Mouse (Mus musculus): ENCODE measurements around the gene Mstn. TPM values are rescaled to one million over a fixed set of nuclear protein-coding genes. Genes with fewer than 3 reads are reported as not detected.

The Mstn gene
- total RNA-seq (2014; fragmentation: Nextera tagmentation), result not detected in 2 replicates
- not detected in 2 replicates for total RNA-seq (2017)

DNA sequence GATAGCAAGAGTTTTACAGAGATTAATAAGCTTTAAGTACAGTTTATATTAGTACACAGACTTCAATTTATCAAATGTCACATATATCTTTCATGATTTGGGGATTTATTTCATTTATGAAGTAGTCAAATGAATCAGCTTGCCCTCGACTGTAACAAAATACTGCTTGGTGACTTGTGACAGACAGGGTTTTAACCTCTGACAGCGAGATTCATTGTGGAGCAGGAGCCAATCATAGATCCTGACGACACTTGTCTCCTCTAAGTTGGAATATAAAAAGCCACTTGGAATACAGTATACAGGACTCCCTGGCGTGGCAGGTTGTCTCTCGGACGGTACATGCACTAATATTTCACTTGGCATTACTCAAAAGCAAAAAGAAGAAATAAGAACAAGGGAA, at the start of gene Mstn:
TSS of gene Mstn (plus strand) at position 301 of the 400 bp plus-strand sequence.
- no peak for ATAC-seq (replicated peaks; ENCODE audit: poor library complexity, severe bottlenecking)

DNA sequence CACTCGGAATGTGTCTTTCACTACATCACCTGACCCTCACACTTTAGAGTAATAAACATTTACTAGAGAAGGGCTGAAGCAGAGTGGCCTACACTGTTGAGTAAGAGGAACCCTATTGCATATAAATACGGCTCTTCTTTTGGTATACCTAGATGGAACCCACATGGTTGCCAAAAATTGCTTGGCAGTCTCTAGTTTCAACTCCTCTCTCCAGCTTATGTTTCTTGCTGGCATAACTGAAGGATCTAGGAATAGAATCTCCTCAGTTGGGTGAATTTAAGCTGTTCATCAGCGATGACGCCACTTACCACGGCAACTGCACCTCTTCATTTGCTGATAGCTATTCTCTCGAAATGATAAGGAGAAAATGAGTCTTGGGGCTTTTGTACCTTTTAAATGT, 46.7 kb upstream of the Mstn start:
- no peak for ATAC-seq (replicated peaks; ENCODE audit: poor library complexity, severe bottlenecking)

DNA sequence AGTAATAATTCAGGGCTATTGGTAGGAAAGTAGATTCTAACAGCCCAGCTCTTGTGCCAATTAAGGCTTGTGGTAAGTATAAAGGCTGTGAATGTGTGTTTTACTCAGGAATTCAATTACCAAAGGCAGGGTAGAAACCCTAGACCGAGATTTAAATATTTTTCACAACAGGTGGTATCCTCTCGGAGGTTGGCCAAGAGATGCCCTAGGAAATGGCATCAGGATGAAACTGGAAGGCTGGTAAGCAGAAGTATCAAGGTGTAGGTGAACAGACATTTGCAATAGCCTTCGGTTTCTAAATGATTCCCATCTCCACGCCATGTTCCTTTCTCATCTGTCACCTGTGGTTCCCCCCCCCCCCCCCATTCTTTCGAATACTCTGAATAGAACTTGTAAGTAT, 45.8 kb upstream of the Mstn start:
- no peak for ATAC-seq (replicated peaks; ENCODE audit: poor library complexity, severe bottlenecking)

DNA sequence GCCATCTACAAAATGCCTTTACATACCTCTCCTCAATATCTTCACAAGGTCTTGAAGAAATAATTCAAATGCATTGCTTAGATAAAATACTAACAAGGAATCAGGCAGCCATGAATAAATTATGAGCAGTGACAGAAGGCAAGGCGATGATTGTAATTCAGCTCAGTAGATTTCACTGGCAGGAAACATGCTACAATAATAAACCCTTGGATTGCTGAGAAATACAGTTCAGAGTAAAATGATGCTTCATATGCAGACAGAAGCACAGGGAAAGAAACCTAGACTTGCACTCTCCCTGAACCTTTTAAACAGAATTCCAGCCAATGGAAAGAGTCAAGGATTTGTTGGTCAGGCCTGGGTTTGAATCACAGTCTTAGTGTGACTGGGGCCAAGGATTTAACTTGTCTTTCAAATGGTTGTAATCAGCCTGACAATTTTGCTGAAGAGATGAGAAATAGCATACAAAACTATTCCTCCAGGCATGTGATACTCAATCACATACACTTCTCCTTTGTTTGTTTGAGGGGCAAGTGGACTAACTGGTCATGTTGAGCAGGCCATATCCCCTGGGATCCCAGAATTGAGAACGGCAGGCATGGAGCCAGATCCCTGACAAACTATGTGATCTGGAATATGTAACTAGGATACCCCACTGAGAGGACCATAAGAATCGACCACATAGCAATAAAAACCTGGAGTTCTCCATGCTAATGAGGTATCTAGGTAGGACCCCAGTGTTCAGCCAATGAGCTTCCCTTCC, 42.5 kb upstream of the Mstn start:
- ATAC-seq (replicated peaks; ENCODE audit: poor library complexity, severe bottlenecking), result no peak

DNA sequence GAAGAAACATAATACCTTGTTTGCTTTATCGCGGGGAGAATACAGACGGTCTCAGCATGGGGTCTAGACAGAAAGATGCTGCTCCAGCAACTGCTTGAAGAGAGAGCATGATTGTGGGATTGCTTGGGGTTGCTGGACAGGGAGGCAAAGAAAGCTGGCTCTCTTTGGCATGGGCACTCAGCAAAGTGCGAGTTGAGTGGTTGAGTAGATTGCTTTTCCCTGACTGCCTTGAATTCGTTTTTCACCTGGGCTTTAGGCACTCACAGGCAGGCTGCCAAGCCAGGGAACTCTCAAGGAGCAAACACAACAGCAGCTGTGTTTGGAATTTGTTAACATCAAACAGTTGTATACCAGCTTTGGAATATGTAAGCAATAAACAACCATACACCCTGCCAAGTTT, 41.4 kb upstream of the Mstn start, which contains the start of gene 1700019D03Rik:
TSS of gene 1700019D03Rik (minus strand) at position 101 of the 400 bp plus-strand sequence.
- no peak for ATAC-seq (replicated peaks; ENCODE audit: poor library complexity, severe bottlenecking)

DNA sequence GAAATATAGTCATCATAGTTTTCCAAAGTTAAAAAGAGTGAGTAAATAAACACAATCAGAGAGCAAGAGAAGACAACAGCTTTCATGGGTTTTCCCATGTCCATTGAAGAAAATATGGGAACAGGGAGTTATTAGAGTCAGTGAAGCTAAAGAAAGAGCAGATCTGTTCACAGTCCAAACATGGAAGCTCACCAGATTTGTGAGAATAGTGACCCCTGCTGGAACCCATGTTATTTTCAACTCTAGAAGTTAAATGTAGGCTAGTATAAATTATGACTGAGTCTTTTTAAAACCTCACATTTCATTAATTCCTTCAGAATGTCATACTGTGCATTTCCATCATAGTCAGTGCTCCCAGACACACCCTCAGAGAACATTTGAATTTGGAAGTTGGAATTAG, 28.9 kb upstream of the Mstn start:
- ATAC-seq (replicated peaks; ENCODE audit: poor library complexity, severe bottlenecking), result no peak

DNA sequence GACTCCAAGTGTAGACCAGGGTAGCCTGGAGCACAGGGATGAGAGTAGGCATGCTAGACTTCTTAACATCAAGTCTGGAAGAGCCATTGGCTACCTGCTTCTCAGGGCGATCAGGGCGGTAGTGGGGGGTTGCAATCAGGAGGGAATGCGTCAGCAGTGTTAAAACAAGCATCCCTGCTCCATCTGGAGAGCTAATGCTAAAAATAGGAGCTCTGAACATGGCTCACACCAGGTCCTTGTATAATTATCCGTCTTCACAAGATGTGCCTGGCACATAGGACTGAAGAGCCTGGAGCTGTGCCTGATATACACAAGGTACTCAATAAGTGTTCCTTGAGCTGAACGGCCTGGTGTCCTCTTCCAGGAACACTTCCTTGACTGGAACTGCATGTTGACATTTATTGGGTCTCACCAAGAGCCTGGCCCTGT, 24.0 kb upstream of the Mstn start:
- no peak for ATAC-seq (replicated peaks; ENCODE audit: poor library complexity, severe bottlenecking)

DNA sequence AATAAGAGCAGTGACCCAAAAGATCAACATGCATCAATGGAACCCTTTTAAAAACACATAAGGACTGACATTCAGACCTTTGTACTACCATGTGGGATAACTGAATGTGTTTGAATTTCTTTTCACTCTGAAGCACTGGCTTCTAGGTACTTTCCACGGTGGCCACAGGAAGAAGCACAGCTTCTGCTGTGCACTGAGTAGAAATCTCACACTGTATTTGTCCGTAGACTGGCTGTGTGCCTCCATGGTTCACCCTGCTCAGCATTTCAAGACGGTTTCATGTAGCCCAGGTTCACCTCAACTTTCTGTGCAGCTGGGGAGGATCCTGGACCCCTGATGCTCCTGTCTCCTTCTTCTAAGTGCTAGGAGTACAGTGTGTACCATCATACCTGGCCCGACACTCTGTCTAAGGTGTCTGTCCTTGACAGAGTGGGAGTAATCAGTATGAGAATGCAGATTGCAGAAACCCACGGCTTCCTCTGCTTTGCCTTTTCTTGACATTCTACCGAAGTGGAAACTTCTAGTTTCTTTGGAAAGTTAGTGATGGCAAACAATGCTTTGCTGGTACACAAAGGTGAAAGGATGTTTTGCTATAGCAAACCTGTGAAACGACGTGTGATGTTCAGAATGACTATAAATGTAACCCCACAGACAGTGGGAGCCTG, 11.5 kb upstream of the Mstn start:
- no peak for ATAC-seq (replicated peaks; ENCODE audit: poor library complexity, severe bottlenecking)

DNA sequence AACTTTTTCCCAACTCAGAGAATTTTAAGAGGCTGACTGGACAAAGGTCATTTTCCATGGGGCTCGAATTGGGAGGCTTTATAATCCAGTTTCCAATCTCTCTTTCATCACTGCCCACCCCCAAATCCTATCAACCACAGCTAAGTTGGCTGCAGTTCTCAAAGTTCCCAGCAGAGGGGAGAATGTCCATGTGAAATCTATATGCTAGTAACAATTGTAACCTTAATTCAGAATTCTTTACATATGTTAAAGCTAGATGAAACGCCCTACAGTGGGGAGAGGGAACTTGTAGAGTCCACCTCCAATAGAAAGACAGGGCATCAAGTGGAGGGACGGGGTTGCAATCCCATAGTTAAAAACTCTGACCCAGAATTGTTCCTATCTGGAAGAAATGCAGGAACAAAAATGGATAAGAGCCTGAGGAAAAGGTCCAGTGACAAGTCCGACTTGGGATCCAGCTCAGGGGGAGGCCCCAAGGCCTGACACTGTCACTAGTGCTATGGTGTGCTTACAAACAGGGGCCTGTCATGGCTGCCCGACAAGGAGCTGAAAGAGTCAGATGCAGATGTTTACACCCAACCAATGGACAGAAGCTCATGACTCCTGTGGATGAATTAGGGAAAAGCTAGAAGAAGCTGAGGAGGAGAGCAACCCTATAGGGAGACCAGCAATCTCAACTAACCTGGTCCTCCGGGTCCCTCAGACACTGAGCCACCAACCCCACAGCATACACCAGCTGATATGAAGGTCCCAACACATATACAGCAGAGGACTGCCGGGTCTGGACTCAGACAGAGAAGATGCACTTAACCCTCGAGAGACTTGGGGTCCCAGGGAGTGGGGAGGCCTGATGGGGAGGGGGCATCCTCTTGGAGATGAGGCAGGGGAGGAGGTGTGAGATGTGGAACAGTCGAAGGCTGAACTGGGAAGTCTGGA, 8.1 kb upstream of the Mstn start:
- 0 out of 2 replicates have a peak, but pooled peaks have one; percentile 55 for ATAC-seq (replicated peaks; ENCODE audit: poor library complexity, severe bottlenecking)

DNA sequence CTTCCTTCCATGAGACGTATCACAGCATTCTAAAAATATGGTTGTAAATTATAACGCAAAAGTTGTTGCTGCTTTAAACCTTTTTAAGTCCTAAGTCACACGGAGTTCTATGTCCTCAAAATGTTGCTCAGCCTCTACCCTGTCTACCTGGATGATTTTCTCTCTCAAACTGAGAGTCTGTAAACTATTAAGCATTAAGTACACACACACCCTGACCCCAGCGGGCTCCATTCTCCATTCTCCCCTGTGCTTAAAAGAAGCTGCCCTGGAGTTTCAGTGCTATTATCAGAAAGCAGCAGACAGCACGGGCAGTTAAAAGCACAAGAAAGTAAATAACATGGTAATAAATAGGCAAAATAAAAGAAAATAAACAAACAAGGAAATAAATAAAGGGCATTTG, 2.3 kb upstream of the Mstn start:
- ATAC-seq (replicated peaks; ENCODE audit: poor library complexity, severe bottlenecking), result no peak

DNA sequence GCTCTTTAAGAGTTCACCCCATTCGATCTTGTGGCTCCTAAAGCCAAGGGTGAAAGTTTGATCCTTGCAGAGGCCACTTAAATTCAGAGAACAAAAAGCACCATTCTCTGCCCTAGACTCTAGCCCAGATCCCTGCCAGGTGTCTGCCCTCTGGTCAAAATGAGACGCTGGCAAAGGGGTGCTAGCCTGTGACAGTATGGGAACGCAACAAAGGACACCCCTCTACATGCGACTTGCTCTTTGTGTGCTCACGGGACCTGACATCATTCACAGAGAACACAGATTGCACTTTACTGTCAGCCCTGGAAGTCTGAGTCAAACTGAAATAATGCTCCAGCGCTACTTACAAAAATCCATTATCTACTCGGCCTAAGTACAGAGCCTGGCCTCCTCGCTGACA, 941 bp upstream of the Mstn start:
- no peak for ATAC-seq (replicated peaks; ENCODE audit: poor library complexity, severe bottlenecking)

DNA sequence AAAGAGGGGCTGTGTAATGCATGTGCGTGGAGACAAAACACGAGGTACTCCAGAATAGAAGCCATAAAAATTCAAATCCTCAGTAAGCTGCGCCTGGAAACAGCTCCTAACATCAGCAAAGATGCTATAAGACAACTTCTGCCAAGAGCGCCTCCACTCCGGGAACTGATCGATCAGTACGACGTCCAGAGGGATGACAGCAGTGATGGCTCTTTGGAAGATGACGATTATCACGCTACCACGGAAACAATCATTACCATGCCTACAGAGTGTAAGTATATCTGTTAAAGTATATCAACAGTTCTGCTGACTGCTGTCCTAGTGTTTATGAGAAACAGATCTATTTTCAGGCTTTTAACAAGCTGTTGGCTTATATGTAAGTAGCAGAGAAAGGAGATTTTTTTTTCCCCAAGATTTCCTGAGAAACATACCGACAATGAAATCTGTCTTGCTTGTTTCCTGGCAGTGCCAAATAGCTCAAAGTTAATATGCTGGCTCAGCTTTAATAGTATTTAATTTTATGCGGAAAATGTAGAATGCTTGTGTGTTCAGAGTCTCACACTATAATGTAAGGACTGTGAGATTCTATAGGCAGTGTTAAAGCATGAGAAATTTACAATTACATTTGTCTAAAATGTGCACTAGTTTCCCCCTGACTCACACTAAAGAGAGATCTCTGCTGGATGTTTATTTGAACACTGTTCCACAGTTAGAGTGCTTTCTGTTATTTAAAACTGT, 600 bp downstream of the Mstn start:
- ATAC-seq (replicated peaks; ENCODE audit: poor library complexity, severe bottlenecking), result no peak

DNA sequence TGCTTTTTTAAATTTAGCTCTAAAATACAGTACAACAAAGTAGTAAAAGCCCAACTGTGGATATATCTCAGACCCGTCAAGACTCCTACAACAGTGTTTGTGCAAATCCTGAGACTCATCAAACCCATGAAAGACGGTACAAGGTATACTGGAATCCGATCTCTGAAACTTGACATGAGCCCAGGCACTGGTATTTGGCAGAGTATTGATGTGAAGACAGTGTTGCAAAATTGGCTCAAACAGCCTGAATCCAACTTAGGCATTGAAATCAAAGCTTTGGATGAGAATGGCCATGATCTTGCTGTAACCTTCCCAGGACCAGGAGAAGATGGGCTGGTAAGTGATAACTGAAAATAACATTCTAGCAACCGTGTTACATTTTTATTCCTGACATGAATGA, 2.5 kb downstream of the Mstn start:
- no peak for ATAC-seq (replicated peaks; ENCODE audit: poor library complexity, severe bottlenecking)

DNA sequence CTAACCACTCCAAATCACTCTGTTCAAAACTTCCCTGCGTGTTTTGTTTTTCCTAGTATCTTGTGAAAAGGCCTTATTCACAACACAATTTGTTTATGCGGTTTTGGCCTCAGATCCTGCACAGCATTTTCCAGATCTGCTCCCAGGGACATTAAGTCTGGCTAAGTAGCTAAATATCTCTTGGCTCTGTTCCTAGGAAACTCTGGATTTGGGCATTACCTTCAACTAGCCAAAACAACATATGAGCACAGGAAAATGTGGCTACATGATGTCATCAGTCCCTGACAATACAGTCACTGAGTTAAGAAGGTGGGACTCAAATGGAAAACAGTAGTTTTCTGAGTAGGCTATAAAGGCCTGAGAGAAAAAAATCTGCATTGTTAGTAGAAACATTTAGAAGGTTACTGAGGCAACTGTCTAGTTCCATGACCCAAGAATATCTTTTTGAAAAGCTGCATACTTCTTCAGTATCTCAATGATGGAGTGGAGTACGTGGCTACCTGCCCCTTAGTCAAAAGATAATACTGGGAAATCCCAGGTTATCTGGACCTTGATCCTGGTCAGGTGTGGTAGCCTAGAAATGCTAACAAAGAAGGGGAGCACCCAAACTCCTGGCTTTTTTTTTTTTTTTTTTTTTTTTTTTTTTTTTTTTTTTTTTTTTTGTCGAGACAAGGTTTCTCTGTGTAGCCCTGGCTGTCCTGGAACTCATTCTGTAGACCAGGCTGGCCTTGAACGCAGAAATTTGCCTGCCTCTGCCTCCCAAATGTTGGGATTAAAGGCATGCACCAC, 8.5 kb downstream of the Mstn start:
- ATAC-seq (replicated peaks; ENCODE audit: poor library complexity, severe bottlenecking), result no peak

DNA sequence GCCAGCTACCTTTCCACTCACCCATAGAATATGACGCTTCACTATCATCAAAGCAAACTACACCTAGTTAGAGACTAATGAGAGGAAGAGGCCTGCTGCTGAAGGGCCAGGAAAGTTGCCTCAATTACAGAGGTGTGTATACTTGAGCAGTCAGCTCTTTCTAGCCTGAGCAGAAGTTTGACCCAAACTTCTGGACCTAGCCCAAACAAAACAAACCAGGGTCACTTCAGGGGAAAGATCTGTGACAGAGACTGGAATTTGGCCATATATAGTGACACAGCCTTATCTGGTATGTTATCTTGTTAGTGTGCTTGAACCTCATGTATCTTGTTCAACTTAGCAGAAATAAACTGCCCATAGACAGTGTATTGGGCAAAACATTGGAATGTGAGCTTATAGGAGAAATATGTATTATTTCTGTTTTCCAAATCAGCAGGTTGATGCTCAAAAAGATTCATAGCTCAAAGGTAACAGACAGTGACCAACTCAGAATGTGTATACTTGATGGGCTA, 9.3 kb downstream of the Mstn start:
- no peak for ATAC-seq (replicated peaks; ENCODE audit: poor library complexity, severe bottlenecking)

DNA sequence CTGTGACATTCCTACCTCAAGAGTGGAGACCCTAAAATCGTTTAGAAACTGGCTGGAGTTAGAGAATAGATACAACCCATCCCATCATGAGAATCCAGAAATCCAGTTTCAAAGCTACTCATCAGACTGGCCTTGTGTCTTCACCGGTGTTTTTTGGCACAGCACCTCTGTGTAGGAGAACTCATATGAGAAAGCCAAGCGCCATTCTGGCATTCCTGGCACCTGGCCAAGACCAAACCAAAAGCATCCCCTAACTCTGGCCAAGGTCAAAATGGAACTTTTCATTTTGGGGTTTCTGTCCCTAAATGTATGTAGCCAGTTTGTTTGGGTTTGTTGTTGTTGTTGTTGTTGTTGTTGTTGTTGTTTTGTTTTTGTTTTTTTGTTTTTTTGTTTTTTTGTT, 15.2 kb downstream of the Mstn start:
- no peak for ATAC-seq (replicated peaks; ENCODE audit: poor library complexity, severe bottlenecking)

DNA sequence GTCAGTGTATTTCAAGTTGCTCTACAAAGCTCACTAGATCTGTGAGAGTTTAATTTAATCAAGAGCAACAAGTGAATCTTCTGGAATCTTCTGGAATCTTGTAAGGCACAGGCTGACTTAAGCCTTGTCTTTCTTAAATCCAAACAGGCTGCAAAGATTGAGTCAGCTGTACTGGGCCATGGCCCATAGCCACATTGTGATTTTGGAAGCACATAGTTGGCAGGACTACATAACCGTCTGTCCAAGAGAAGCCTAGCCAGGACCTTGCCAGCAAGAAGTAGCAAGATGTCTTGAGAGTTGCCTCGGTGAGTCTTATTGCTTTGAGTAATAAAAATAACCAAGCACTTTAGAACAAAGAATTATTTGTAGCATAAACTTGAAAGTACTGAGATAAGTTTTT, 18.4 kb downstream of the Mstn start:
- ATAC-seq (replicated peaks; ENCODE audit: poor library complexity, severe bottlenecking), result no peak

DNA sequence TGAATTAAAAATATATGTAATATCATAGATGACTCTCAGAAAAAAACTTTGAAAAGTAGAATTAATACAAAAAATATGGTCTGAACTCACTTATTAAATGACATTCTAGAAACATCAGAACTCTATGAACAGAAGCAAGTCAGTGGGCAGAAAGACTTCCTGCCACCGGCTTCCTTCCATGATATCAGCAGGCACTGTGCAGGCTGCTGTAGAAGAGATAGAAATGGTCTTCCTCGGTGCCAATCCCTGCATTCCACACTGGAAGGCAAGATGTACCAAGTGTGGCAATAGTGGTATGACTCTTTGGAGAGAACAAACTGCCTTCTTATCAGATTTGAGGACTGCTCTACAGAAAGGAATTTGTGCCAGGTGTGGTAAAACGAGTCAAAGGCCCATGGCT, 19.2 kb downstream of the Mstn start:
- ATAC-seq (replicated peaks; ENCODE audit: poor library complexity, severe bottlenecking), result no peak

DNA sequence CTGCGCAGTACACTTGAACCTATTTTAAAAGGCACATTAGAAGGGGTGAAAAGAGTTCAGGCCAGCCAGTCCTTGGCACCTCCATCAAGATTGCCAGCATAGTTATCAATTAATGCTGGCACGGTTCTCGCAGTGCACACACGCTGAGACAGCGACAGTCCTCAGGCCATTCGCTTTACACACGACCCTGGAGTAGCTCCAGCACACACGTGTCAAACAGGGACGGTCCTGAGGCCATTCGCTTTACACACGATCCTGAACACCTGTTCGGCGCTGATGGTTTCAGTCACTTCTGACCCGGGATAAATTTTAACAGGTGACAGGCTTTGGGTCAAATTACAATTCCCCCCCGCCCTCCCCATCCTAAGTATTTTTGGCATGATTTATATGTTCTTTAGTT, 23.8 kb downstream of the Mstn start:
- no peak for ATAC-seq (replicated peaks; ENCODE audit: poor library complexity, severe bottlenecking)

All from granulocyte monocyte progenitor cell, adult 5-6 weeks (primary cell).